Mouse (Mus musculus): Measurements from ENCODE around the gene Tspan33.
"Not testable (repeated sequence)": the region's sequence is repeated elsewhere in the genome, so short reads cannot be mapped to it uniquely, and the experiment has no call there.

Tspan33 gene

GRCm38 (mm10) chr6:29753336-29753735, 59.3 kb downstream of the Tspan33 start:
- DNase-seq (ENCODE audit: low read depth): no peak

GRCm38 (mm10) chr6:29756001-29756400, 62.0 kb downstream of the Tspan33 start:
- no peak for DNase-seq (ENCODE audit: low read depth)

- DNase-seq (ENCODE audit: low read depth): no peak
These were observed 62.5 kb downstream of the Tspan33 start for GRCm38 (mm10) chr6:29756476-29756875.

- DNase-seq (ENCODE audit: low read depth): peak; percentile 96
These were observed 64.4 kb downstream of the Tspan33 start for GRCm38 (mm10) chr6:29758417-29758816.

GRCm38 (mm10) chr6:29759012-29759679, 65.1 kb downstream of the Tspan33 start:
- DNase-seq (ENCODE audit: low read depth): no peak

GRCm38 (mm10) chr6:29760397-29760796, 66.4 kb downstream of the Tspan33 start:
- not testable (repeated sequence) for DNase-seq (ENCODE audit: low read depth)

GRCm38 (mm10) chr6:29761282-29761681, 67.3 kb downstream of the Tspan33 start:
- DNase-seq (ENCODE audit: low read depth): no peak

- peak; percentile 88 for DNase-seq (ENCODE audit: low read depth)
These were observed 68.5 kb downstream of the Tspan33 start for GRCm38 (mm10) chr6:29762524-29762923.

- DNase-seq (ENCODE audit: low read depth): no peak
These were observed 72.9 kb downstream of the Tspan33 start for GRCm38 (mm10) chr6:29766874-29767273.
